Mouse (Mus musculus) limb, embryonic 11.5 days (tissue): ENCODE measurements at regions not wholly inside any gene's neighbourhood (a gene's known extent, or its start where the extent isn't known, plus 50 kb on each side); places are given as distances from the start of the nearest gene placed in this dataset.
A peak's percentile ranks its signal among the peaks of the same experiment; 100 is the strongest.

Experiments used
- ATAC-seq: fragments of 200-750 bp; cut with Nextera tagmentation; 2 replicates; pipeline ENCODE4 v1.8.0; 2017; ENCODE audit warnings: low read depth; ENCODE audit not compliant: insufficient number of reproducible peaks, low FRiP score, low TSS enrichment
- DNase-seq: peaks from one replicate; pipeline ENCODE4 v3.0.0-alpha.2; 2015; ENCODE audit warnings: low spot score
- H3K27ac ChIP-seq: fragments of 300-500 bp; sonication (generic); replicated peaks from 2 replicates; pipeline ENCODE4 v1.5.1; 2014; ENCODE audit warnings: low read depth, mild to moderate bottlenecking, low read length
- H3K27me3 ChIP-seq: fragments of 300-500 bp; sonication (generic); 2 replicates; pipeline ENCODE4 v1.6.1; 2014; ENCODE audit warnings: mild to moderate bottlenecking, low read length, mixed read lengths; ENCODE audit not compliant: control insufficient read depth, insufficient read depth
- H3K36me3 ChIP-seq: fragments of 300-500 bp; sonication (generic); 2 replicates; pipeline ENCODE4 v1.6.1; 2014; ENCODE audit warnings: mild to moderate bottlenecking, low read length, moderate library complexity, mixed read lengths; ENCODE audit not compliant: control insufficient read depth, insufficient read depth
- H3K4me1 ChIP-seq: fragments of 300-500 bp; sonication (generic); 2 replicates; pipeline ENCODE4 v1.6.1; 2014; ENCODE audit warnings: low read length, mixed read lengths; ENCODE audit not compliant: control insufficient read depth, insufficient read depth
- H3K4me2 ChIP-seq: fragments of 300-500 bp; sonication (generic); 2 replicates; pipeline ENCODE4 v1.6.1; 2014; ENCODE audit warnings: low read depth, mild to moderate bottlenecking, moderate library complexity; ENCODE audit not compliant: severe bottlenecking
- H3K4me3 ChIP-seq: fragments of 300-500 bp; sonication (generic); 2 replicates; pipeline ENCODE4 v1.5.1; 2014; ENCODE audit warnings: low read depth, low read length
- H3K9ac ChIP-seq: fragments of 300-500 bp; sonication (generic); 2 replicates; pipeline ENCODE4 v1.6.1; 2014; ENCODE audit warnings: mild to moderate bottlenecking, low read length
- H3K9me3 ChIP-seq: fragments of 300-500 bp; sonication (generic); 2 replicates; pipeline ENCODE4 v1.6.1; 2016; ENCODE audit warnings: low read length; ENCODE audit not compliant: control insufficient read depth
- WGBS: fragments of 180-500 bp; shearing (Covaris S2); extraction: QIAGEN DNeasy Blood & Tissue Kit; methylation state at CpG from one replicate; pipeline ENCODE4 v1.1.7; 2014; 5-methylcytosine and 5-hydroxymethylcytosine counted together

- ATAC-seq: no peak
- no peak overlapping the region for H3K27ac ChIP-seq
Observed at GRCm38 (mm10) chr2:179043671-179044070, 398.6 kb upstream of the Cdh4 start.

DNA sequence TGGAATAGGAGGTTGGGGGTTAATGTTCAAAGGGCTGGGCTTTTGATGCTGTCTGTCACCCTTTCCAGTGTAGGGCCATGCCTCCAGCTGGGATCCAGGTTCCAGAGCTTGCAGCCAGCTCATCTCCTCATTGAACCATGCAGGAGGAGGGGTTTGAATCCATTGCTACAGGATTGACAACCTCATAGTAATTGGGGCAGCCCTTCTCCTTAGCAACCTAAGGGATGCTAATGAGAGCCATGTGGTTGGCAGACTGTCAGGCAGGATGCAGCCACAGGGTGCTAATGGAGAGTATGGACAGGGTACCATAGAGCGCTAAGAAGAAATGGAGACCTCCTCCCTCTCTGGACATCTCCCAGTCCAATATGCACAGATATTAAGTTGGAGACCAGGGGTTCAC lies 396.9 kb upstream of the Cdh4 start:
- Histone ChIP-seq H3K27ac (no peak overlapping the region), H3K4me3 (no peak overlapping the region), H3K27me3 (no peaks in the 10 kb centered on the region), H3K4me2 (no peak overlapping the region), H3K9me3 (no peaks in the 10 kb centered on the region), H3K36me3 (no peaks in the 10 kb centered on the region), H3K4me1 (0 out of 2 replicates have a peak, but pooled peaks cover 3% of the 10 kb centered on the region), H3K9ac (no peak overlapping the region)
- 31% methylated on average over 1 of the region's 1 CpGs for WGBS
- no peak for DNase-seq
- ATAC-seq: 0 out of 2 replicates have a peak, but pooled peaks have one; percentile 26

More at GRCm38 (mm10) chr2:179043671-179044070, 398.6 kb upstream of the Cdh4 start:
- Histone ChIP-seq H3K9ac (no peak overlapping the region), H3K4me2 (no peak overlapping the region), H3K4me1 (0 out of 2 replicates have a peak, but pooled peaks cover 3% of the 10 kb centered on the region), H3K9me3 (no peaks in the 10 kb centered on the region), H3K27me3 (no peaks in the 10 kb centered on the region), H3K4me3 (no peak overlapping the region), H3K36me3 (no peaks in the 10 kb centered on the region)
- WGBS: 66% methylated on average over 4 of the region's 4 CpGs
- DNase-seq: no peak

DNA sequence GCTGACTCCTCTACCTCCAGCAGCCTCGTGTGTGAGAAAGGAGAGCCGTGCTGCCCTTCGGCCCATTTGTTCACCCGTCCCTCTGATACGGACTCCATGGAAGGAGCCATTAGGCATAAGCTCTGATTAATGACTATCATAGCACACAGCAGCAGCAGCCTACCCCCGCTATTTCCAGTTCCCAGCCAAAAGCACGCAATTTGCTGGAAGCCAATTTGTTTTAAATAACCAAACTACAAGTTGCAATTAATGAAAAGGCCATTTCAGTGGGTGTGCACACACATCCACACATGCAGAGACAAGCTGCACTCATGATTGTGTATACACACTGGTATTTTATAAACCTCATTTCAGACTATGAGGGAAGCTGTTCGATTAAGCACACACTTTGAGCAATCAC lies 387.8 kb upstream of the Cdh4 start:
- Histone ChIP-seq H3K9me3 (no peaks in the 10 kb centered on the region), H3K9ac (no peak overlapping the region), H3K4me2 (no peak overlapping the region), H3K4me3 (no peak overlapping the region), H3K36me3 (no peaks in the 10 kb centered on the region), H3K4me1 (no peaks in the 10 kb centered on the region), H3K27ac (no peak overlapping the region), H3K27me3 (no peaks in the 10 kb centered on the region)
- DNase-seq (no peak), ATAC-seq (no peak)
- WGBS: 68% methylated on average over 8 of the region's 8 CpGs

- Histone ChIP-seq H3K36me3 (no peaks in the 10 kb centered on the region), H3K27ac (no peak overlapping the region)
- DNase-seq: no peak
Observed at GRCm38 (mm10) chr2:179064616-179065015, 377.6 kb upstream of the Cdh4 start.

DNA sequence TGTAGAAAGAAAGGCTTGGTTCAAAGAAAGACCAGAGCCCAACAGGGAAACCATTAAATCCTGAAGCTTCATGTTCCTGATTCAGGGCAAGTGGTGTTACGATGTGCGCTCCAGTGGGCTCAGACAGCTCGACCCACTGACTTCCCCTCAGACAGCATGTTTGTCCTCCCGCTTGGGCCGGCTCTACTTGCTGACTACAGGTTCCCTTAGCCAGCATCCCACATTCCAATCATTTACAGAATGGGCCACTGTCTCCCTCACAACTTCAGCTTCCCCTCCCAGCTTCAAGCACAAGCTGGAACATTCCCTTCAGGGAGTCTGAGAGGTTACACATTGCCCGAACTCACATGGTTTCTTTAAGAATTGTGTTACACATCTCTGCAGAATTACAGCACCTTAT lies 372.7 kb upstream of the Cdh4 start:
- DNase-seq: no peak
- H3K4me3 ChIP-seq: no peak overlapping the region
- H3K27ac ChIP-seq: no peak overlapping the region
- no peak for ATAC-seq
- peaks cover 2% of the 10 kb centered on the region; the same call in 1 of the 2 replicates for H3K27me3 ChIP-seq
- H3K9me3 ChIP-seq: no peaks in the 10 kb centered on the region
- H3K36me3 ChIP-seq: no peaks in the 10 kb centered on the region
- no peak overlapping the region for H3K9ac ChIP-seq
- H3K4me1 ChIP-seq: no peaks in the 10 kb centered on the region
- 81% methylated on average over 6 of the region's 6 CpGs for WGBS
- no peak overlapping the region for H3K4me2 ChIP-seq

More at GRCm38 (mm10) chr2:179064616-179065015, 377.6 kb upstream of the Cdh4 start:
- Histone ChIP-seq H3K4me2 (no peak overlapping the region), H3K27me3 (no peaks in the 10 kb centered on the region), H3K9ac (no peak overlapping the region), H3K4me3 (no peak overlapping the region), H3K9me3 (no peaks in the 10 kb centered on the region), H3K4me1 (no peaks in the 10 kb centered on the region)
- ATAC-seq: no peak
- WGBS: 38% methylated on average over 8 of the region's 8 CpGs

GRCm38 (mm10) chr2:179070346-179070745 lies 371.9 kb upstream of the Cdh4 start:
- H3K27me3 ChIP-seq: peaks cover 2% of the 10 kb centered on the region; the same call in 1 of the 2 replicates
- H3K9ac ChIP-seq: no peak overlapping the region
- H3K4me2 ChIP-seq: no peak overlapping the region
- WGBS: 55% methylated on average over 1 of the region's 1 CpGs
- H3K4me1 ChIP-seq: no peaks in the 10 kb centered on the region
- no peak overlapping the region for H3K27ac ChIP-seq
- no peak overlapping the region for H3K4me3 ChIP-seq
- H3K36me3 ChIP-seq: no peaks in the 10 kb centered on the region
- no peaks in the 10 kb centered on the region for H3K9me3 ChIP-seq
- ATAC-seq: no peak
- DNase-seq: peak; percentile 73

- Histone ChIP-seq H3K4me3 (no peak overlapping the region), H3K36me3 (no peaks in the 10 kb centered on the region), H3K27me3 (no peaks in the 10 kb centered on the region), H3K4me2 (no peak overlapping the region), H3K9me3 (no peaks in the 10 kb centered on the region), H3K4me1 (peaks cover 5% of the 10 kb centered on the region; the same call in 1 of the 2 replicates), H3K9ac (no peak overlapping the region), H3K27ac (no peak overlapping the region)
- DNase-seq (no peak), ATAC-seq (no peak)
- WGBS: 79% methylated on average over 13 of the region's 13 CpGs
Observed at GRCm38 (mm10) chr2:179080462-179081274, 361.6 kb upstream of the Cdh4 start.

DNA sequence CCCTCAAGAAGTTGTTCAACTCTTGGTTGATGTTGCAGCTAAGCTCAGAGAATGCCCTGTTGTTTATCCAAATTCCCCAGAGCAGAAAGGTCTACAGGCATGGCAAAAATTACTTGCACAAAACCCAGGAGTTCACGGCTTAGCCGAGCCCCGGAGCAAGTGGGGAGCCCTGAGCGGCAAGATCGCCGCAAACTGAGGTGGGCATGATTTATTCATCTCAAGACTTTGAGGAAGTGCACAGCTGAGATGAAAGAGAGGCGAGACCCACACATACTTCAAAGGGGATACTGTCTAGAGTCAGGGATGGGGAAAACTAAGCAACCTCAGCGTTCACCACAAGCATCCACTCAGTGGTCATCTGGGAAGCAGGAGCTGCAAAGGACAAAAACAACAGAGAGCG lies 355.3 kb upstream of the Cdh4 start:
- ATAC-seq: no peak
- Histone ChIP-seq H3K27me3 (no peaks in the 10 kb centered on the region), H3K4me3 (no peak overlapping the region), H3K27ac (no peak overlapping the region), H3K36me3 (no peaks in the 10 kb centered on the region), H3K4me2 (no peak overlapping the region), H3K4me1 (no peaks in the 10 kb centered on the region), H3K9ac (no peak overlapping the region), H3K9me3 (no peaks in the 10 kb centered on the region)
- 75% methylated on average over 9 of the region's 9 CpGs for whole genome bisulfite sequencing
- DNase-seq: no peak
